Mouse (Mus musculus) limb, embryonic 15.5 days (tissue): ENCODE results near the gene Gm20388. TPM values are rescaled to one million over a fixed set of nuclear protein-coding genes. Genes with fewer than 3 reads are reported as not detected.

ENCODE experiments used
- ATAC-seq: fragments of 200-750 bp; cut with Nextera tagmentation; 2 replicates; pipeline ENCODE4 v1.8.0; 2017; ENCODE audit warnings: low read depth, moderate TSS enrichment; ENCODE audit not compliant: insufficient number of reproducible peaks, low FRiP score, low TSS enrichment
- H3K27ac ChIP-seq: fragments of 300-500 bp; sonication (generic); 2 replicates; pipeline ENCODE4 v1.5.1; 2015; ENCODE audit warnings: moderate library complexity, mild to moderate bottlenecking, inconsistent platforms
- H3K27me3 ChIP-seq: fragments of 300-500 bp; sonication (generic); 2 replicates; pipeline ENCODE4 v1.6.1; 2015; ENCODE audit warnings: inconsistent platforms
- H3K36me3 ChIP-seq: fragments of 300-500 bp; sonication (generic); 2 replicates; pipeline ENCODE4 v1.6.1; 2015; ENCODE audit warnings: inconsistent platforms
- H3K4me1 ChIP-seq: fragments of 300-500 bp; sonication (generic); 2 replicates; pipeline ENCODE4 v1.6.1; 2015; ENCODE audit warnings: inconsistent platforms
- H3K4me2 ChIP-seq: fragments of 300-500 bp; sonication (generic); 2 replicates; pipeline ENCODE4 v1.6.1; 2015; ENCODE audit warnings: mild to moderate bottlenecking, inconsistent platforms
- H3K4me3 ChIP-seq: fragments of 300-500 bp; sonication (generic); 2 replicates; pipeline ENCODE4 v1.5.1; 2015; ENCODE audit warnings: mild to moderate bottlenecking, inconsistent platforms
- H3K9ac ChIP-seq: fragments of 300-500 bp; sonication (generic); 2 replicates; pipeline ENCODE4 v1.6.1; 2015; ENCODE audit warnings: inconsistent platforms
- H3K9me3 ChIP-seq: fragments of 300-500 bp; sonication (generic); 2 replicates; pipeline ENCODE4 v1.6.1; 2016; ENCODE audit warnings: inconsistent platforms
- WGBS: fragments of 180-500 bp; shearing (Covaris S2); methylation state at CpG from one replicate; pipeline ENCODE4 v1.1.7; 2015; 5-methylcytosine and 5-hydroxymethylcytosine counted together
- polyA plus RNA-seq: library from polyadenylated mRNA; unstranded; fragments of >200 nt; fragmentation: Nextera tagmentation; extraction: Ambion mirVana; gene quantifications from 2 replicates; pipeline ENCODE4 v1.2.1, GENCODE M21; 2015

Gm20388 gene
- polyA plus RNA-seq, 1 experiment from 2014 or later, result 4.9 TPM

DNA sequence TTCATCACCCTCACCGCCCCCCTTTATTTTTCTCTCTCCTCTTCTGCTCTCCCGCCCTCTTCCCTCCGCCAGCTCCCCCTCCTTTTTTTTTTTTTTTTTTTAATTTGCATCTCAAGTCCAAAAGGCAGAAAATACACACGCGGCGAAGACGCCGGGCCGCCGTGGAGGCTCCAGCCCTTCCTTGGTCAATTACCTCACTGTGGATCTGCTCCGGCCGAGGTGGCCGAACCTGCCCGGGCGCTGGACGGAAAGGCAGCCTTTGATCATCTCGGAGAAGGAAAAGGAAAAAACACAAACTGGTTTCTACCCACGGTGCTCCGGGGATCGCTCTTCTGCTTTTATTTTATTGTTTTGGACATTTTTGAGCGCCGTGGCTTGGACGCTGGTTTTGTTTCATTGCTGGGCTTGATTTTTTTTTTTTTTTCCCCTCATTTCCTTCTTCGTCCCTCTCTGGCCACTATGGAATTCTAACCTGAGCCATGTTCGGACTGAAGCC is 578.0 kb downstream of the Gm20388 start:
- H3K9me3 ChIP-seq, result no peaks in the 10 kb centered on the region
- peak overlapping the region; percentile 64 for H3K4me3 ChIP-seq
- ATAC-seq, result no peak
- H3K4me2 ChIP-seq, result peak overlapping the region; percentile 99
- peak overlapping the region; percentile 14; the same call in 1 of the 2 replicates for H3K27ac ChIP-seq
- H3K9ac ChIP-seq, result peak overlapping the region; percentile 66
- under 1% methylated on average over 25 of the region's 25 CpGs for WGBS
- H3K4me1 ChIP-seq, result peaks cover 98% of the 10 kb centered on the region
- no peaks in the 10 kb centered on the region for H3K36me3 ChIP-seq
- H3K27me3 ChIP-seq, result peaks cover 62% of the 10 kb centered on the region

DNA sequence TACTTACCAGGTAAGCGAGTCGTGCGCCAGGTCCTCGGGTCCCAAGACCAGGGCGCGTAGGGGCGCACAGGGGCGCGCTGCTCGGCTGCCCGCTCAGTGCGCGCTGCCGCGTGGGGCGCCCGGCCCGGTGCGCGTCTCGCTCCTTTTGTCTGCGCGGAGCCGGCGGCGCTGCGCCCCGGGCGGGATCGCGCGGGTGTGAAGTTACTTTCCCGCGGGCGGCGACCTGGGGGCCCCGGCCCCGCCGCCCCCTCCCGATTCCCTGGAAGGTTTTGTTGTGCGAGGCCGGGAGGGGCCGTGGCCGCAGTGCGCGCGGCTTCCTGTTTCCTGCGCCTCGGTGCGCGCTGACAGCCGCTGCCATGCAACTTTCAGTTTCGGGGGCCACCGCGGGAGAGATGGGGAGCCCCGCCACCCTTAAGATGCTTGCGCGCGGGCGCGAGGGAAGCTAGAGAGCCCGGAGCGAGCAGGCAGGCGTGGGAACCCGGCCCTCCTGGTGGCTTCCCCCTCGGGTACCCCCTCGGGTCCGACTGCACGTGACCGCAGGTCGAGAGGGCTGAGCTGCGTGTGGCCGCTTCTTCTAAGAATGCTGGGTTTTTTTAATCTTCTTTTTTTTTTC is 578.6 kb downstream of the Gm20388 start:
- peak overlapping the region; percentile 99 for H3K4me2 ChIP-seq
- ATAC-seq, result no peak
- H3K27me3 ChIP-seq, result peaks cover 57% of the 10 kb centered on the region
- H3K27ac ChIP-seq, result 0 out of 2 replicates have a peak overlapping the region, but pooled peaks have one; percentile 14
- no peaks in the 10 kb centered on the region for H3K36me3 ChIP-seq
- 1% methylated on average over 72 of the region's 73 CpGs for WGBS
- H3K4me1 ChIP-seq, result peaks cover 98% of the 10 kb centered on the region
- peak overlapping the region; percentile 64 for H3K4me3 ChIP-seq
- H3K9ac ChIP-seq, result peak overlapping the region; percentile 66
- H3K9me3 ChIP-seq, result no peaks in the 10 kb centered on the region

- peak overlapping the region; percentile 64 for H3K4me3 ChIP-seq
- no peaks in the 10 kb centered on the region for H3K9me3 ChIP-seq
- no peak for ATAC-seq
- no peak overlapping the region for H3K27ac ChIP-seq
- H3K27me3 ChIP-seq, result peaks cover 51% of the 10 kb centered on the region
- WGBS, result 25% methylated on average over 15 of the region's 15 CpGs
- no peak overlapping the region for H3K9ac ChIP-seq
- H3K4me2 ChIP-seq, result peak overlapping the region; percentile 99
- H3K4me1 ChIP-seq, result peaks cover 98% of the 10 kb centered on the region
- H3K36me3 ChIP-seq, result no peaks in the 10 kb centered on the region
Observed at GRCm38 (mm10) chr8:120489771-120490281, 579.2 kb downstream of the Gm20388 start.

DNA sequence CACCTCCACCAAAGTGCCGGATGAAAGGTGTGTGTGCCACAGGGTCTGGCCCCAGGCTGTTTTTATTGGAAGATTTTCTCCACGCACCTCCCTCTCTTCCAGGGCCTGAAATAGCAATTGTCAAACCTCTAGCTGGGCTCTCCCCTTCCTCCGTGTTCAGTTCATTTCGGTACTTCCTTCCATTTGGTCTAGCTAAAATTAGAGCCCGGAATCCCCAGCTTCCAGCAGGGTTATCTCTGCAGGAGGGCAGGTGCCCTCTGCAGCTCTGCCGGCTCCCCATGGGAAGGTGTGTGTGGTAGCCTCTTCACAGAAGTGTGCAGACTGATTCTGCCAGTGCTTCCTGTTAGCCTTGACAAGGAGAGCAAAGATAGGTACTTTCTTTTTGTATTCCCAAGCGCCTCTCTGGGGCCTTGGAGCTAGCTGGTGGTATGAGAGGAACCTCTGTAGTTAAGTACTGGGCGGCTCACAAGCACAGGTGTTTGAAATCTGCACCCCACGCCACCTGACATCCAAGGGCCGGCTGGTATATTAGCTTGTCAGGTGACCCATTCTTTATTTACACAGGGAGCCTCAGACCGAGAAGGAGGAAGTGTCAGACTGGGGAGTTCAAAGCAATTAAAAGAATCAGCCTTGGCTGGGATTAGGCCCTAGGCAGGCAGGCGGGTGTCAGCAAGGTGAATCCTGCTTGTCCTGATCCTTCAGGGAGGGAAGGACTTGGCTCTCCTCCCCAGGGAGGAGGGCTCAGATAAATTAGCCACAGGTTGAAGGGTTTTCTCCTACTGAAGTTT is 579.9 kb downstream of the Gm20388 start:
- 38% methylated on average over 12 of the region's 12 CpGs for WGBS
- no peak overlapping the region for H3K27ac ChIP-seq
- peaks cover 45% of the 10 kb centered on the region for H3K27me3 ChIP-seq
- H3K4me3 ChIP-seq, result peak overlapping the region; percentile 64
- peak overlapping the region; percentile 99 for H3K4me2 ChIP-seq
- no peaks in the 10 kb centered on the region for H3K9me3 ChIP-seq
- peaks cover 98% of the 10 kb centered on the region for H3K4me1 ChIP-seq
- no peaks in the 10 kb centered on the region for H3K36me3 ChIP-seq
- no peak for ATAC-seq
- H3K9ac ChIP-seq, result no peak overlapping the region

- H3K36me3 ChIP-seq, result no peaks in the 10 kb centered on the region
- no peak overlapping the region for H3K4me3 ChIP-seq
- no peak overlapping the region for H3K9ac ChIP-seq
- WGBS, result 68% methylated on average over 5 of the region's 5 CpGs
- H3K4me1 ChIP-seq, result peaks cover 91% of the 10 kb centered on the region
- peaks cover 40% of the 10 kb centered on the region for H3K27me3 ChIP-seq
- H3K4me2 ChIP-seq, result no peak overlapping the region
- H3K9me3 ChIP-seq, result no peaks in the 10 kb centered on the region
- ATAC-seq, result no peak
- no peak overlapping the region for H3K27ac ChIP-seq
Observed at GRCm38 (mm10) chr8:120491166-120491793, 580.6 kb downstream of the Gm20388 start.

DNA sequence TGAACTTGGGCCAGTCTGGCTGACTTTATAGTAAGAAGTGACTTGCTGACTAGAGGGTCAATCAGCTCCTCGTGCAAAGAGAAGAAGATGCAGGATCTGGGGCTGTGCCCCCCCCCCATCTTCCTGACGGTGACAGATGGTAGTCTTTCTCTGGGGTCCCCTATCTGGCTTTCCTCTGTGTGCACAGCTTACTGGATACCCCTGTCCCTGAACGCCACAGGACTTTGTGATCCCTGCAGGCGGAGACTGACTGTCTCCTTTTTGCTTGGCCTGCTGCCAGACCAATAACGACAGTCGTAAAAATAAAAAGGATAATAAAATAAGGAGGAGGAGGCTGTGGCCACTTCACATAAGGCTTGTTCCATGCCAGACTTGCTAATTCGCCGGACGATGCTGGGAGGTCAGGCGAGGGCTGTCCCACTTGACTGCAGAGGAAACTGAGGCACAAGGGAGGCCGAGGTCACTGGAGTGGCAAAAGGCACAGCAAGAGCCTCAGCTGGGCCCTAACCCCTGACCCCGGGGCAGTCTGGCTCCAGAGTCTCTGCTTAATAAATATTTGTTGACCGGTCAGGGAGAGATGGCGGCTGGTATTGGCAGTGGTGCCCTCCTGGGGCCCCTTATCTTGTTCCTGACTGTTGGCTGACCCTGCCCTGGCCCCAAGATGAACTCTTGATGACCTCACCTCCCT is 581.7 kb downstream of the Gm20388 start:
- H3K4me3 ChIP-seq, result no peak overlapping the region
- WGBS, result 20% methylated on average over 14 of the region's 14 CpGs
- H3K27me3 ChIP-seq, result peaks cover 33% of the 10 kb centered on the region
- H3K27ac ChIP-seq, result no peak overlapping the region
- ATAC-seq, result no peak
- no peaks in the 10 kb centered on the region for H3K9me3 ChIP-seq
- no peaks in the 10 kb centered on the region for H3K36me3 ChIP-seq
- H3K4me1 ChIP-seq, result peaks cover 89% of the 10 kb centered on the region
- H3K9ac ChIP-seq, result no peak overlapping the region
- no peak overlapping the region for H3K4me2 ChIP-seq

DNA sequence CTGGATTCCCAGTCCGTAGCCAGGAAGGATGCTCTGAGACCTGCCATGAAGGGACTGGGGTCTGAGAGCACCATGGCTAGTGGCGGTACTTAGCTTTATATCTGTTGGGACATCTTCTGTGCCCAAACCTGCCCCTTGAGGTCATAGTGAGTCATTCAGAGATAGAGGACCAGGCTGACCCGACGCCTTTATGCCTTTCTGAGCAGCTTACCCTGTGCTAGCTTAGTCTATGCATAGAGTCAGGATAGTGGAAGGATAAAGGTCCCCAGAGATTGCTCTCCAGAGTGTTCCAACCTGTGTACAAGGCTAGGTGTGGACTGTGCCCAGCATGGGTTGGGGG is 582.2 kb downstream of the Gm20388 start:
- WGBS, result 67% methylated on average over 4 of the region's 4 CpGs
- Histone ChIP-seq H3K27me3 (peaks cover 28% of the 10 kb centered on the region), H3K9me3 (no peaks in the 10 kb centered on the region)

GRCm38 (mm10) chr8:120493508-120494464 is 583.1 kb downstream of the Gm20388 start:
- H3K4me2 ChIP-seq, result no peak overlapping the region
- no peak for ATAC-seq
- H3K36me3 ChIP-seq, result no peaks in the 10 kb centered on the region
- peaks cover 26% of the 10 kb centered on the region for H3K27me3 ChIP-seq
- H3K9me3 ChIP-seq, result no peaks in the 10 kb centered on the region
- peaks cover 91% of the 10 kb centered on the region for H3K4me1 ChIP-seq
- H3K9ac ChIP-seq, result no peak overlapping the region
- 64% methylated on average over 16 of the region's 16 CpGs for WGBS
- no peak overlapping the region for H3K27ac ChIP-seq
- no peak overlapping the region for H3K4me3 ChIP-seq

More for the DNA sequence above, 582.2 kb downstream of the Gm20388 start:
- ATAC-seq, result no peak
- no peak overlapping the region for H3K4me3 ChIP-seq
- no peak overlapping the region for H3K9ac ChIP-seq
- no peak overlapping the region for H3K27ac ChIP-seq
- no peaks in the 10 kb centered on the region for H3K36me3 ChIP-seq
- H3K4me1 ChIP-seq, result peaks cover 91% of the 10 kb centered on the region
- no peak overlapping the region for H3K4me2 ChIP-seq

GRCm38 (mm10) chr8:120494903-120495302 is 584.3 kb downstream of the Gm20388 start:
- ATAC-seq, result no peak
- Histone ChIP-seq H3K27ac (no peak overlapping the region), H3K36me3 (no peaks in the 10 kb centered on the region), H3K27me3 (peaks cover 18% of the 10 kb centered on the region), H3K9ac (no peak overlapping the region), H3K4me1 (peaks cover 85% of the 10 kb centered on the region), H3K4me2 (peak overlapping the region; percentile 17; the same call in 1 of the 2 replicates), H3K9me3 (no peaks in the 10 kb centered on the region), H3K4me3 (no peak overlapping the region)
- WGBS, result 25% methylated on average over 15 of the region's 15 CpGs

DNA sequence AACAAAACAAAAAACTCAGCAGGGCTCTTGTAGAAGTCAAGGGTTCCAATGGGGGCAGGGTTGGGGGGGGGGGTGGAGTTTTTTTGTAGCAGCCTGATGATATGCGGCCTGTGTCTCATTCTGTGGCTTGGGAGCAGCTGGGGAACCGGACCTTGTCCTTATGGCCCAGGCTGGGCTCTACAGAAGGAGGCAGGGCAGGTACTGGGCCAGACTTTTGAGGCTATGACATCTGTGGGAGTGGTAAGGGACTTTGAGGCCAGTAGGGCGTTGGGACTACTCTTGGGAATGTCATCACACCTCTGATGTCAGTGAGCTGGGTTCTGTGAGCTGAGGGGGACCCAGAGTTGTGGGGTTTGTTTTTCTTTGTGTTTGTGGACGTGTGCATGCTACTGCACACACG is 584.8 kb downstream of the Gm20388 start:
- H3K36me3 ChIP-seq, result no peaks in the 10 kb centered on the region
- H3K4me3 ChIP-seq, result no peak overlapping the region
- peaks cover 83% of the 10 kb centered on the region for H3K4me1 ChIP-seq
- no peaks in the 10 kb centered on the region for H3K9me3 ChIP-seq
- H3K27ac ChIP-seq, result no peak overlapping the region
- H3K27me3 ChIP-seq, result peaks cover 12% of the 10 kb centered on the region
- H3K9ac ChIP-seq, result no peak overlapping the region
- no peak overlapping the region for H3K4me2 ChIP-seq
- WGBS, result 63% methylated on average over 5 of the region's 5 CpGs
- no peak for ATAC-seq
